Mouse (Mus musculus) embryonic fibroblast, embryonic 13.5 days (primary cell): Measurements from ENCODE around the gene Gse1.

Experiments used
- CTCF ChIP-seq: IDR thresholded peaks from 2 replicates; pipeline ENCODE4 v1.5.1; 2011; ENCODE audit warnings: mild to moderate bottlenecking, control low read depth, low read length, moderate library complexity, borderline replicate concordance; ENCODE audit not compliant: insufficient read depth
- POLR2A ChIP-seq: IDR thresholded peaks from 2 replicates; pipeline ENCODE4 v1.6.1; 2011; ENCODE audit warnings: low read depth, mild to moderate bottlenecking, control low read depth, low read length, moderate library complexity

DNA sequence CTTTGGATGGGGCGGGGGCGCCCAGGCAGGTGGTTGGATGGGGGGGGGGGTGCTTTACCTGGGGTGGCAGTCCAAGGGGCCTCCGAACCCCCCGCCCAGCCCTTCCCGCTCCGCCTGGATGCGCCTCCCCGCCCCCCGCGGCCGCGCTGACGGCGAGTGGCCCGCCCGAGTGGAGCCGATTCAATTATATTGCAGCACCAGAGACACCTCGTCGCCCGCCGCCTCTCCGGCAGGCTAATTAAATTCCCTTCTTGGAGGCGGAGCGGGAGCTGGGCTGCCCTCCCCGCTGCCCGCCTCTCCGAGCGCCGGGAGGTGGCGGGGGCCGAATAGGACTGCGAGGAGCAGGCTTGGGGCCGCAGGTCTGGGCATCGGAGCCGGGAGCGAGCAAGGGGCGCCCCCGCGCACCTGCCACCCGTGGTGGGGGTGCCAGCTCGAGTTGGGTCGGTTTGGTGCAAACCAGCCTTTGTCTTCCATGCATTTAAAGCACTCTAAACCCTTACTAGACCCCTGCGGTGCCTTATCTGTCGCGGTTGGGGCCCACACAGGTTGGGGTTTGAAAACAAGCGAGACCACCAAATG, 309.7 kb downstream of the Gse1 start:
- TF ChIP-seq CTCF = no peak
- TF ChIP-seq POLR2A = no peak
